Mouse (Mus musculus): ENCODE measurements around the gene Gin1. TPM values are rescaled to one million over a fixed set of nuclear protein-coding genes. Genes with fewer than 3 reads are reported as not detected.

Gin1 gene
- 5.6 and 5.8 TPM in 2 replicates for total RNA-seq (2023)

DNA sequence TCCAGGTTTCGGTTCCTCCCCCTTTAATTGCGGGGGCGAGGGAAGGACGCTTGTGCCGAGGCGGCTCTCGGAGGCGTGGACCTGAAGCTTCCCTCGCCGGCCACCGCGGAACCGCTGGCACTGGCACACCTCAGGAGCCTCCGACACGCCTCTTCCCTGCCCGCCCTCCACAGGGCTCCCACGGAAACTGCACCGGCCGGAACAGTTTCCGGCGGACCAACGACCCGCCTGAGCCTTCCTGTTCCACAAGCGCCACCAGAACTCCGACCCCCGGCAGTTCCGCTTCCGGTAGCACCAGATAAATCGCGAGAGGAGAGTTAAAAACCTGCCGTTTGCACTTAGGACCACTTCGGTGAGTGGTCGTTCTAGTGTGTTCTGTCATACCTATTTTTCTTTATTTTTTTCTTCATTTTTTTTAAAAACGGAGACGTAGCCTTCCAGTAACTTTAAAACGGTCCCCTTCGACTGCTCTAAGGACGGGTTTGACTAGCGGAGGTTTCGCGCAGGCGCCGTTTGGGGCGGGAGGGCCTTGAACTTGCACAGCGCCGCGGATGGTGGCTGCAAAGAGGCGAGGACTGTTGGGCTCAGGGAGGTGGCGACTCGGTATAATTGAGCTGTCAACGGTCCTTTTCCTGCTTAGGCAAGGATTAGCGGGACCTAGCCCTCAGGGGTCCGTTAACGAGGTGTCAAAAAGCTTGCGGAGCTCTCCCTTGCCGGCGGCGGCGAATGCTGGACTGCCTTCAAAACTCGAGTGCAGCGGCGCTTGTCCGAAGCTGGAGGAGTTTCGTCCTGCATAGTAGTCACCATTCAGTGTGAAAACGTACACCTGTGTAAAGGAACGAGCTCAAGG is at the start of gene Gin1, which contains the start of gene Ppip5k2:
TSS of gene Gin1 (plus strand) at position 269 of the 850 bp plus-strand sequence.
TSS of gene Ppip5k2 (minus strand) at position 508 of the 850 bp plus-strand sequence.

Other genes with a start within 250 kb of the Gin1 start
- 133 and 161 TPM in 2 replicates for gene D1Ertd622e, start 108.1 kb upstream of the Gin1 start, total RNA-seq (2023)
- gene Ppip5k2, start 239 bp downstream of the Gin1 start, total RNA-seq (2023), result 20.3 and 24.3 TPM in 2 replicates